Mouse (Mus musculus) midbrain, embryonic 10.5 days (tissue): ENCODE results near the gene Tm6sf1. TPM values are rescaled to one million over a fixed set of nuclear protein-coding genes. Genes with fewer than 3 reads are reported as not detected.

Experiments
- DNase-seq: peaks from one replicate; pipeline ENCODE4 v3.0.0-alpha.2; 2017; ENCODE audit warnings: low spot score
- H3K27ac ChIP-seq: fragments of 300-500 bp; sonication (generic); replicated peaks from 2 replicates; pipeline ENCODE4 v1.5.1; 2016; ENCODE audit warnings: mild to moderate bottlenecking
- H3K27me3 ChIP-seq: fragments of 300-500 bp; sonication (generic); 2 replicates; pipeline ENCODE4 v1.6.1; 2016; ENCODE audit warnings: low read depth, mild to moderate bottlenecking; ENCODE audit not compliant: poor library complexity, severe bottlenecking
- H3K36me3 ChIP-seq: fragments of 300-500 bp; sonication (generic); 2 replicates; pipeline ENCODE4 v1.6.1; 2016; ENCODE audit warnings: mild to moderate bottlenecking, moderate library complexity
- H3K4me1 ChIP-seq: fragments of 300-500 bp; sonication (generic); 2 replicates; pipeline ENCODE4 v1.6.1; 2016
- H3K4me3 ChIP-seq: fragments of 300-500 bp; sonication (generic); 2 replicates; pipeline ENCODE4 v1.5.1; 2016; ENCODE audit warnings: mild to moderate bottlenecking, moderate library complexity
- H3K9me3 ChIP-seq: fragments of 300-500 bp; sonication (generic); replicated peaks from 2 replicates; pipeline ENCODE4 v1.6.1; 2016; ENCODE audit warnings: mild to moderate bottlenecking
- WGBS: fragments of 180-500 bp; shearing (Covaris S2); methylation state at CpG from one replicate; pipeline ENCODE4 v1.1.7; 2016; 5-methylcytosine and 5-hydroxymethylcytosine counted together
- polyA plus RNA-seq: library from polyadenylated mRNA; unstranded; fragments of >200 nt; fragmentation: Nextera tagmentation; extraction: Ambion mirVana; gene quantifications from 2 replicates; pipeline ENCODE4 v1.2.1, GENCODE M21; 2016

Tm6sf1 gene
- polyA plus RNA-seq, 1 experiment from 2014 or later: 12.6 TPM

- H3K36me3 ChIP-seq: no peaks in the 10 kb centered on the region
- no peak for DNase-seq
- H3K4me3 ChIP-seq: no peak overlapping the region
- H3K27me3 ChIP-seq: no peaks in the 10 kb centered on the region
- peaks cover 3% of the 10 kb centered on the region; the same call in 1 of the 2 replicates for H3K4me1 ChIP-seq
- H3K9me3 ChIP-seq: no peaks in the 10 kb centered on the region
- H3K27ac ChIP-seq: no peak overlapping the region
- WGBS: 89% methylated on average over 7 of the region's 7 CpGs
Observed at GRCm38 (mm10) chr7:81842141-81842540, 16.7 kb upstream of the Tm6sf1 start.

GRCm38 (mm10) chr7:81842998-81843397 is 15.8 kb upstream of the Tm6sf1 start:
- no peaks in the 10 kb centered on the region for H3K36me3 ChIP-seq
- no peak overlapping the region for H3K27ac ChIP-seq
- no peak overlapping the region for H3K4me3 ChIP-seq
- 71% methylated on average over 1 of the region's 1 CpGs for WGBS
- H3K9me3 ChIP-seq: no peaks in the 10 kb centered on the region
- H3K27me3 ChIP-seq: no peaks in the 10 kb centered on the region
- peaks cover 5% of the 10 kb centered on the region; the same call in 1 of the 2 replicates for H3K4me1 ChIP-seq
- no peak for DNase-seq

- Histone ChIP-seq H3K9me3 (no peaks in the 10 kb centered on the region), H3K4me3 (no peak overlapping the region), H3K27me3 (no peaks in the 10 kb centered on the region), H3K27ac (no peak overlapping the region), H3K4me1 (peaks cover 5% of the 10 kb centered on the region; the same call in 1 of the 2 replicates), H3K36me3 (no peaks in the 10 kb centered on the region)
- DNase-seq: no peak
- 70% methylated on average over 8 of the region's 8 CpGs for WGBS
Observed at GRCm38 (mm10) chr7:81843903-81844302, 14.9 kb upstream of the Tm6sf1 start.

- Histone ChIP-seq H3K9me3 (no peaks in the 10 kb centered on the region), H3K27me3 (no peaks in the 10 kb centered on the region), H3K4me1 (peaks cover 5% of the 10 kb centered on the region; the same call in 1 of the 2 replicates), H3K4me3 (no peak overlapping the region), H3K36me3 (no peaks in the 10 kb centered on the region), H3K27ac (no peak overlapping the region)
- 94% methylated on average over 11 of the region's 11 CpGs for WGBS
- DNase-seq: no peak
Observed at GRCm38 (mm10) chr7:81844801-81845200, 14.0 kb upstream of the Tm6sf1 start.

GRCm38 (mm10) chr7:81845313-81845712 is 13.5 kb upstream of the Tm6sf1 start:
- WGBS: 89% methylated on average over 3 of the region's 3 CpGs
- Histone ChIP-seq H3K27me3 (no peaks in the 10 kb centered on the region), H3K27ac (no peak overlapping the region), H3K9me3 (no peaks in the 10 kb centered on the region), H3K4me1 (peaks cover 5% of the 10 kb centered on the region; the same call in 1 of the 2 replicates), H3K36me3 (no peaks in the 10 kb centered on the region), H3K4me3 (no peak overlapping the region)
- no peak for DNase-seq

GRCm38 (mm10) chr7:81846008-81846407 is 12.8 kb upstream of the Tm6sf1 start:
- Histone ChIP-seq H3K9me3 (no peaks in the 10 kb centered on the region), H3K27ac (no peak overlapping the region), H3K27me3 (no peaks in the 10 kb centered on the region), H3K4me3 (no peak overlapping the region), H3K36me3 (no peaks in the 10 kb centered on the region), H3K4me1 (peaks cover 5% of the 10 kb centered on the region; the same call in 1 of the 2 replicates)
- 86% methylated on average over 8 of the region's 8 CpGs for WGBS
- DNase-seq: no peak

GRCm38 (mm10) chr7:81847010-81847409 is 11.8 kb upstream of the Tm6sf1 start:
- Histone ChIP-seq H3K27ac (no peak overlapping the region), H3K4me1 (peaks cover 5% of the 10 kb centered on the region; the same call in 1 of the 2 replicates), H3K27me3 (no peaks in the 10 kb centered on the region), H3K4me3 (no peak overlapping the region), H3K9me3 (no peaks in the 10 kb centered on the region), H3K36me3 (no peaks in the 10 kb centered on the region)
- WGBS: 50% methylated on average over 8 of the region's 8 CpGs
- DNase-seq: no peak

- no peak for DNase-seq
- Histone ChIP-seq H3K9me3 (no peaks in the 10 kb centered on the region), H3K36me3 (no peaks in the 10 kb centered on the region), H3K27me3 (no peaks in the 10 kb centered on the region), H3K4me1 (peaks cover 5% of the 10 kb centered on the region; the same call in 1 of the 2 replicates), H3K27ac (no peak overlapping the region), H3K4me3 (no peak overlapping the region)
- WGBS: 33% methylated on average over 4 of the region's 4 CpGs
Observed at GRCm38 (mm10) chr7:81847777-81848176, 11.0 kb upstream of the Tm6sf1 start.

- Histone ChIP-seq H3K27me3 (no peaks in the 10 kb centered on the region), H3K9me3 (no peaks in the 10 kb centered on the region), H3K36me3 (no peaks in the 10 kb centered on the region), H3K4me3 (no peak overlapping the region), H3K27ac (no peak overlapping the region), H3K4me1 (peaks cover 5% of the 10 kb centered on the region; the same call in 1 of the 2 replicates)
- WGBS: 90% methylated on average over 5 of the region's 5 CpGs
- DNase-seq: no peak
Observed at GRCm38 (mm10) chr7:81849214-81849613, 9.6 kb upstream of the Tm6sf1 start.

- DNase-seq: no peak
- WGBS: 85% methylated on average over 7 of the region's 7 CpGs
- H3K4me3 ChIP-seq: no peak overlapping the region
Observed at GRCm38 (mm10) chr7:81849633-81850032, 9.2 kb upstream of the Tm6sf1 start.

GRCm38 (mm10) chr7:81850171-81850570 is 8.6 kb upstream of the Tm6sf1 start:
- peaks cover 12% of the 10 kb centered on the region for H3K4me1 ChIP-seq
- 91% methylated on average over 6 of the region's 6 CpGs for WGBS
- H3K27me3 ChIP-seq: no peaks in the 10 kb centered on the region
- no peaks in the 10 kb centered on the region for H3K36me3 ChIP-seq
- H3K4me3 ChIP-seq: no peak overlapping the region
- no peak overlapping the region for H3K27ac ChIP-seq
- no peaks in the 10 kb centered on the region for H3K9me3 ChIP-seq
- DNase-seq: no peak

More at GRCm38 (mm10) chr7:81849633-81850032, 9.2 kb upstream of the Tm6sf1 start:
- no peak overlapping the region for H3K27ac ChIP-seq
- H3K4me1 ChIP-seq: peaks cover 9% of the 10 kb centered on the region
- no peaks in the 10 kb centered on the region for H3K36me3 ChIP-seq
- H3K9me3 ChIP-seq: no peaks in the 10 kb centered on the region
- no peaks in the 10 kb centered on the region for H3K27me3 ChIP-seq

GRCm38 (mm10) chr7:81851706-81852105 is 7.1 kb upstream of the Tm6sf1 start:
- 81% methylated on average over 3 of the region's 3 CpGs for WGBS

GRCm38 (mm10) chr7:81854568-81855307 is 4.1 kb upstream of the Tm6sf1 start:
- Histone ChIP-seq H3K4me1 (peaks cover 26% of the 10 kb centered on the region), H3K4me3 (no peak overlapping the region), H3K27ac (no peak overlapping the region), H3K36me3 (no peaks in the 10 kb centered on the region), H3K9me3 (no peaks in the 10 kb centered on the region), H3K27me3 (peaks cover 40% of the 10 kb centered on the region)
- DNase-seq: no peak
- 85% methylated on average over 8 of the region's 8 CpGs for WGBS

More at GRCm38 (mm10) chr7:81851706-81852105, 7.1 kb upstream of the Tm6sf1 start:
- Histone ChIP-seq H3K9me3 (no peaks in the 10 kb centered on the region), H3K4me1 (peaks cover 12% of the 10 kb centered on the region), H3K27ac (no peak overlapping the region), H3K36me3 (no peaks in the 10 kb centered on the region), H3K4me3 (no peak overlapping the region), H3K27me3 (peaks cover 10% of the 10 kb centered on the region)
- DNase-seq: no peak
